Mouse (Mus musculus) kidney, adult 2 months (tissue): ENCODE measurements at regions not wholly inside any gene's neighbourhood (a gene's known extent, or its start where the extent isn't known, plus 50 kb on each side); places are given as distances from the start of the nearest gene placed in this dataset.

Source experiments
- CTCF ChIP-seq: fragments of 200-500 bp; conservative IDR thresholded peaks from 2 replicates; pipeline ENCODE4 v1.5.1; 2011; ENCODE audit warnings: low read depth, mild to moderate bottlenecking, control low read depth, low read length, moderate library complexity, mixed read lengths; ENCODE audit not compliant: insufficient read depth, insufficient read length
- POLR2A ChIP-seq: fragments of 200-500 bp; IDR thresholded peaks from one replicate; pipeline ENCODE4 v1.6.1; 2011; ENCODE audit warnings: low read depth, low read length, control low read depth

- TF ChIP-seq CTCF = no peak
- no peak for TF ChIP-seq POLR2A
These were observed 183.6 kb upstream of the Sesn3 start for GRCm38 (mm10) chr9:14091099-14091930.
